Mouse (Mus musculus): Measurements from ENCODE around the gene Cplx2.

Cplx2 gene

GRCm38 (mm10) chr13:54371049-54371386 is at the start of gene Cplx2:
Gene Cplx2, plus strand, starts transcription at chr13:54371349.
- no peak for DNase-seq (ENCODE audit: low spot score in 2 of 2)

- peak in 1 of 2 experiments; percentile 76 for DNase-seq (ENCODE audit: low spot score in 2 of 2)
Measured at GRCm38 (mm10) chr13:54322396-54323306, 48.5 kb upstream of the Cplx2 start.

GRCm38 (mm10) chr13:54323307-54324165 is 47.6 kb upstream of the Cplx2 start:
- no peak for DNase-seq (ENCODE audit: low spot score in 2 of 2)

- DNase-seq (ENCODE audit: low spot score in 2 of 2) = no peak
Measured at GRCm38 (mm10) chr13:54324178-54324577, 47.0 kb upstream of the Cplx2 start.

- DNase-seq (ENCODE audit: low spot score in 2 of 2) = peak in 1 of 2 experiments; percentile 72
Measured at GRCm38 (mm10) chr13:54325814-54326213, 45.3 kb upstream of the Cplx2 start.

GRCm38 (mm10) chr13:54326686-54327447 is 44.3 kb upstream of the Cplx2 start:
- DNase-seq (ENCODE audit: low spot score in 2 of 2) = no peak

- DNase-seq (ENCODE audit: low spot score in 2 of 2) = no peak
Measured at GRCm38 (mm10) chr13:54328029-54328428, 43.1 kb upstream of the Cplx2 start.

- DNase-seq (ENCODE audit: low spot score in 2 of 2) = no peak
Measured at GRCm38 (mm10) chr13:54328954-54329490, 42.1 kb upstream of the Cplx2 start.

GRCm38 (mm10) chr13:54331825-54332675 is 39.1 kb upstream of the Cplx2 start:
- peak in 1 of 2 experiments; percentile 66 for DNase-seq (ENCODE audit: low spot score in 2 of 2)

GRCm38 (mm10) chr13:54332921-54333477 is 38.1 kb upstream of the Cplx2 start:
- DNase-seq (ENCODE audit: low spot score in 2 of 2) = no peak

- peak in 1 of 2 experiments; percentile 80 for DNase-seq (ENCODE audit: low spot score in 2 of 2)
Measured at GRCm38 (mm10) chr13:54337058-54337457, 34.1 kb upstream of the Cplx2 start.

- no peak for DNase-seq (ENCODE audit: low spot score in 2 of 2)
Measured at GRCm38 (mm10) chr13:54337541-54337940, 33.6 kb upstream of the Cplx2 start.

- no peak for DNase-seq (ENCODE audit: low spot score in 2 of 2)
Measured at GRCm38 (mm10) chr13:54338815-54339214, 32.3 kb upstream of the Cplx2 start.

GRCm38 (mm10) chr13:54345885-54346647 is 25.1 kb upstream of the Cplx2 start:
- no peak for DNase-seq (ENCODE audit: low spot score in 2 of 2)

GRCm38 (mm10) chr13:54348011-54348410 is 23.1 kb upstream of the Cplx2 start:
- no peak for DNase-seq (ENCODE audit: low spot score in 2 of 2)

- no peak for DNase-seq (ENCODE audit: low spot score in 2 of 2)
Measured at GRCm38 (mm10) chr13:54349126-54349759, 21.9 kb upstream of the Cplx2 start.

GRCm38 (mm10) chr13:54357420-54357819 is 13.7 kb upstream of the Cplx2 start:
- no peak for DNase-seq (ENCODE audit: low spot score in 2 of 2)

- DNase-seq (ENCODE audit: low spot score in 2 of 2) = peak in 1 of 2 experiments; percentile 77
Measured at GRCm38 (mm10) chr13:54359181-54359580, 12.0 kb upstream of the Cplx2 start.

- no peak for DNase-seq (ENCODE audit: low spot score in 2 of 2)
Measured at GRCm38 (mm10) chr13:54364686-54365085, 6.5 kb upstream of the Cplx2 start.

All from left cerebral cortex, adult 9 months (tissue).